In the genomic region with DNA sequence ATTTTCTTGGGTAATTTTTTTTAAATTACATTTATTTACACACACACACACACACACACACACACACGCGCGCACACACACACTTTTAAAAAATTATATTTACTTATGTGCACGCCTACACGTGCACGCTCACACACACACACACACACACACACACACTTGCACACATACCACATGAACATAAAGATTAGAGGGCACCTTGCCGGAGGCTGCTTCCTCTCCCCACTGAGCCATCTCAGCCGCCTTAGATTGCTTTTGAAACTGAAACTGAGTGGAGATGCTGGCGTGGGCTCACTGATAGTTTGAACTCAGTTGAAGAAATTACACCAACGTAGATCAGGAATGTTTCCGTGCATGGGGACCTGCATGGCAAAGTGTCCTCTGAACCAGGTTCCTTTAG, we compare ENCODE assay signal across 16 mouse cellular contexts. TPM values are rescaled to one million over a fixed set of nuclear protein-coding genes. Genes with fewer than 3 reads are reported as not detected.
DNase-seq lines count a peak whose midpoint lies in the region; ATAC-seq and TF ChIP-seq lines count a peak whose summit lies in the region.
"Had no signal": no experiment of that assay in that cellular context is flagged by ENCODE, and none has a peak within 500 bp of the region (broad histone marks: within the 10 kb centered on the region; RNA-seq: fewer than 3 reads in every experiment).

No protein-coding gene starts in this region.

- no peak overlapping the region for H3K4me2 ChIP-seq in intestine, postnatal 0 days (replicated peaks; ENCODE audit: low read depth)
- H3K4me2 ChIP-seq in intestine, embryonic 16.5 days (ENCODE audit: low read depth, low read length) = no peak overlapping the region
- H3K4me2 ChIP-seq: embryonic facial prominence, embryonic 15.5 days; forebrain, embryonic 13.5 days; intestine, embryonic 15.5 days; midbrain, embryonic 15.5 days had no signal

- H3K4me3 ChIP-seq in intestine, postnatal 0 days (ENCODE audit: low read depth, low read length) = no peak overlapping the region
- no peak overlapping the region for H3K4me3 ChIP-seq in intestine, embryonic 16.5 days (ENCODE audit: low read length)
- H3K4me3 ChIP-seq: embryonic facial prominence, embryonic 15.5 days; forebrain, embryonic 13.5 days; hindbrain, embryonic 10.5 days; intestine, embryonic 15.5 days; midbrain, embryonic 15.5 days had no signal

- H3K27me3 ChIP-seq in intestine, postnatal 0 days (replicated peaks; ENCODE audit: control insufficient read depth, insufficient read depth, low read length) = no peaks in the 10 kb centered on the region
- H3K27me3 ChIP-seq in intestine, embryonic 16.5 days (replicated peaks; ENCODE audit: control insufficient read depth, insufficient read depth, low read length) = no peaks in the 10 kb centered on the region
- no peaks in the 10 kb centered on the region for H3K27me3 ChIP-seq in splenic B cell, adult 2 months (ENCODE audit: control insufficient read depth, insufficient read depth, low read length, poor library complexity, severe bottlenecking)
- H3K27me3 ChIP-seq: embryonic facial prominence, embryonic 15.5 days; forebrain, embryonic 13.5 days; intestine, embryonic 15.5 days; midbrain, embryonic 15.5 days had no signal

- H3K9ac ChIP-seq in intestine, postnatal 0 days (ENCODE audit: low read depth, low read length) = no peak overlapping the region
- H3K9ac ChIP-seq in intestine, embryonic 16.5 days (ENCODE audit: low read depth, low read length) = no peak overlapping the region
- H3K9ac ChIP-seq: embryonic facial prominence, embryonic 15.5 days; forebrain, embryonic 13.5 days; intestine, embryonic 15.5 days; midbrain, embryonic 15.5 days had no signal

- DNase-seq in splenic B cell, adult 2 months (ENCODE audit: low read depth, low spot score) = peak; percentile 61
- no peak for DNase-seq in gastrocnemius, postnatal 25 days
- no peak for DNase-seq in cerebellum, adult 9-10 months
- DNase-seq in adipocyte (ENCODE audit: low spot score) = no peak
- DNase-seq: liver; lung, adult 2 months; right cerebral cortex, postnatal 14 days had no signal

- 80% methylated on average over 11 of the region's 11 CpGs for WGBS in intestine, postnatal 0 days
- 90% methylated on average over 11 of the region's 11 CpGs for WGBS in intestine, embryonic 16.5 days

- no peak for ATAC-seq in intestine, postnatal 0 days
- no peak for ATAC-seq in intestine, embryonic 16.5 days
- peak; percentile 38; the same call in 1 of the 2 replicates for ATAC-seq in granulocyte monocyte progenitor cell, adult 5-6 weeks (replicated peaks; ENCODE audit: poor library complexity, severe bottlenecking)
- ATAC-seq: forebrain, embryonic 13.5 days; intestine, embryonic 15.5 days; midbrain, embryonic 15.5 days had no signal

- TF ChIP-seq CTCF in intestine, postnatal 0 days (IDR thresholded peaks at IDR 0.05; ENCODE audit: low read depth) = no peak

- peaks cover 7% of the 10 kb centered on the region; the same call in 1 of the 2 replicates for H3K36me3 ChIP-seq in intestine, postnatal 0 days (ENCODE audit: control insufficient read depth, insufficient read depth)
- H3K36me3 ChIP-seq in intestine, embryonic 16.5 days (ENCODE audit: control insufficient read depth, insufficient read depth, low read length) = no peaks in the 10 kb centered on the region
- H3K36me3 ChIP-seq in splenic B cell, adult 2 months (ENCODE audit: control insufficient read depth, insufficient read depth, low read length, poor library complexity, severe bottlenecking) = 0 out of 2 replicates have a peak, but pooled peaks cover 2% of the 10 kb centered on the region

- 0 out of 2 replicates have a peak overlapping the region, but pooled peaks have one; percentile 21 for H3K27ac ChIP-seq in intestine, postnatal 0 days (ENCODE audit: low read depth, low read length)
- no peak overlapping the region for H3K27ac ChIP-seq in intestine, embryonic 16.5 days (ENCODE audit: low read length)
- H3K27ac ChIP-seq: embryonic facial prominence, embryonic 15.5 days; forebrain, embryonic 13.5 days; hindbrain, embryonic 10.5 days; intestine, embryonic 15.5 days; macrophage; midbrain, embryonic 15.5 days had no signal

- no peaks in the 10 kb centered on the region for H3K4me1 ChIP-seq in intestine, postnatal 0 days (replicated peaks; ENCODE audit: control insufficient read depth, insufficient read depth, low read length)
- H3K4me1 ChIP-seq in intestine, embryonic 16.5 days (ENCODE audit: control insufficient read depth, insufficient read depth, low read length) = peaks cover 4% of the 10 kb centered on the region; the same call in 1 of the 2 replicates

- H3K9me3 ChIP-seq in intestine, postnatal 0 days (ENCODE audit: control insufficient read depth) = no peaks in the 10 kb centered on the region
- H3K9me3 ChIP-seq in intestine, embryonic 16.5 days (ENCODE audit: control insufficient read depth, low read length) = no peaks in the 10 kb centered on the region
- H3K9me3 ChIP-seq: embryonic facial prominence, embryonic 15.5 days; forebrain, embryonic 13.5 days; hindbrain, embryonic 10.5 days; intestine, embryonic 15.5 days; midbrain, embryonic 15.5 days had no signal

RNA-seq across cellular contexts. Expression of a gene that starts 4.0 kb away (rescaled TPM):
- 13.9 and 18.8 TPM in 2 replicates for polyA plus RNA-seq in intestine, postnatal 0 days (2015; fragmentation: Nextera tagmentation; extraction: Ambion mirVana)
- 13.8 and 19.6 TPM in 2 replicates for polyA plus RNA-seq in intestine, embryonic 16.5 days (2015; fragmentation: Nextera tagmentation; extraction: Ambion mirVana)
- 4.0 and 9.5 TPM in 2 replicates for total RNA-seq in granulocyte monocyte progenitor cell, adult 5-6 weeks (2014; fragmentation: Nextera tagmentation)
- 5.6 and 7.3 TPM in 2 replicates for total RNA-seq in granulocyte monocyte progenitor cell, adult 5-6 weeks (2017)
- 1 to 10 TPM; 5.9 to 6.5 TPM for total RNA-seq in gastrocnemius, postnatal 25 days (2021)

RNA-seq across cellular contexts. Expression of a gene that starts 37.2 kb away (rescaled TPM):
- 9.6 and 11.5 TPM in 2 replicates for polyA plus RNA-seq in intestine, postnatal 0 days (2015; fragmentation: Nextera tagmentation; extraction: Ambion mirVana)
- 21.3 and 22.1 TPM in 2 replicates for polyA plus RNA-seq in intestine, embryonic 16.5 days (2015; fragmentation: Nextera tagmentation; extraction: Ambion mirVana)
- total RNA-seq in granulocyte monocyte progenitor cell, adult 5-6 weeks (2014; fragmentation: Nextera tagmentation) = 47.2 and 65.6 TPM in 2 replicates
- total RNA-seq in granulocyte monocyte progenitor cell, adult 5-6 weeks (2017) = 49.5 and 51.2 TPM in 2 replicates
- under 1 TPM; 0.46 to 0.75 TPM for total RNA-seq in gastrocnemius, postnatal 25 days (2021)

RNA-seq across cellular contexts. Expression of a gene that starts 39.9 kb away (rescaled TPM):
- 21.2 and 25.0 TPM in 2 replicates for polyA plus RNA-seq in intestine, postnatal 0 days (2015; fragmentation: Nextera tagmentation; extraction: Ambion mirVana)
- polyA plus RNA-seq in intestine, embryonic 16.5 days (2015; fragmentation: Nextera tagmentation; extraction: Ambion mirVana) = 61.7 and 65.7 TPM in 2 replicates
- 64.1 and 67.8 TPM in 2 replicates for total RNA-seq in granulocyte monocyte progenitor cell, adult 5-6 weeks (2014; fragmentation: Nextera tagmentation)
- 34.0 and 43.0 TPM in 2 replicates for total RNA-seq in granulocyte monocyte progenitor cell, adult 5-6 weeks (2017)
- 10 to 100 TPM; 16.9 to 17.4 TPM for total RNA-seq in gastrocnemius, postnatal 25 days (2021)

RNA-seq across cellular contexts. Expression of a gene that starts 40.0 kb away (rescaled TPM):
- 36.2 and 43.7 TPM in 2 replicates for polyA plus RNA-seq in intestine, postnatal 0 days (2015; fragmentation: Nextera tagmentation; extraction: Ambion mirVana)
- polyA plus RNA-seq in intestine, embryonic 16.5 days (2015; fragmentation: Nextera tagmentation; extraction: Ambion mirVana) = 10.6 and 12.5 TPM in 2 replicates
- total RNA-seq in granulocyte monocyte progenitor cell, adult 5-6 weeks (2014; fragmentation: Nextera tagmentation) = 0.34 TPM in 1 of 2 replicates, not detected in the other
- total RNA-seq in granulocyte monocyte progenitor cell, adult 5-6 weeks (2017) = not detected in 2 replicates
- 1 to 10 TPM; 2.7 to 3.2 TPM for total RNA-seq in gastrocnemius, postnatal 25 days (2021)

Comparison
In these comparisons a context has a peak if more than half of its experiments do, and no peak if none do; other contexts are left out.
1. RNA of a gene that starts 37.2 kb away (total RNA-seq): 47.2 to 65.6 TPM in granulocyte monocyte progenitor cell, adult 5-6 weeks; 0.46 to 0.75 TPM in gastrocnemius, postnatal 25 days; every median in the first group is over 10 times any median in the second.